Mouse (Mus musculus): ENCODE results near the gene Retreg3. TPM values are rescaled to one million over a fixed set of nuclear protein-coding genes. Genes with fewer than 3 reads are reported as not detected.

The Retreg3 gene
- polyA plus RNA-seq, 1 experiment, result 34.1 TPM

- TF ChIP-seq CTCF (IDR thresholded peaks at IDR 0.05; ENCODE audit: borderline replicate concordance, insufficient read depth, low read length) (no peak), POLR2A (IDR thresholded peaks at IDR 0.05; ENCODE audit: low read depth, low read length) (no peak)
- no peak overlapping the region for H3K27ac ChIP-seq (ENCODE audit: insufficient read depth, low read length)
- no peaks in the 10 kb centered on the region for H3K4me1 ChIP-seq (ENCODE audit: control insufficient read depth, insufficient read depth, low read length)
- H3K4me3 ChIP-seq (ENCODE audit: insufficient read depth, low read length), result no peak overlapping the region
Observed at GRCm38 (mm10) chr11:101050359-101050758, 69.3 kb downstream of the Retreg3 start.

- H3K27ac ChIP-seq (ENCODE audit: insufficient read depth, low read length), result no peak overlapping the region
- H3K4me3 ChIP-seq (ENCODE audit: insufficient read depth, low read length), result no peak overlapping the region
- H3K4me1 ChIP-seq (ENCODE audit: control insufficient read depth, insufficient read depth, low read length), result no peaks in the 10 kb centered on the region
- TF ChIP-seq CTCF (IDR thresholded peaks at IDR 0.05; ENCODE audit: borderline replicate concordance, insufficient read depth, low read length) (no peak), POLR2A (IDR thresholded peaks at IDR 0.05; ENCODE audit: low read depth, low read length) (no peak)
Observed at GRCm38 (mm10) chr11:101047502-101047901, 72.2 kb downstream of the Retreg3 start.

- TF ChIP-seq POLR2A (IDR thresholded peaks at IDR 0.05; ENCODE audit: low read depth, low read length), result no peak
- no peak for TF ChIP-seq CTCF (IDR thresholded peaks at IDR 0.05; ENCODE audit: borderline replicate concordance, insufficient read depth, low read length)
- no peak overlapping the region for H3K4me3 ChIP-seq (ENCODE audit: insufficient read depth, low read length)
- H3K4me1 ChIP-seq (ENCODE audit: control insufficient read depth, insufficient read depth, low read length), result no peaks in the 10 kb centered on the region
- H3K27ac ChIP-seq (ENCODE audit: insufficient read depth, low read length), result no peak overlapping the region
Observed at GRCm38 (mm10) chr11:101046440-101046839, 73.3 kb downstream of the Retreg3 start.

Other genes with a start within 250 kb of the Retreg3 start
- 122 and 158 TPM in 2 replicates for gene Stat3, start 180.4 kb downstream of the Retreg3 start, polyA plus RNA-seq (2011; ENCODE audit: insufficient read length, low read depth, missing spikeins)
- gene Cavin1, start 149.0 kb downstream of the Retreg3 start, polyA plus RNA-seq (2011; ENCODE audit: insufficient read length, low read depth, missing spikeins), result 387 and 486 TPM in 2 replicates
- gene Atp6v0a1, start 110.4 kb downstream of the Retreg3 start, polyA plus RNA-seq (2011; ENCODE audit: insufficient read length, low read depth, missing spikeins), result 43.7 and 50.7 TPM in 2 replicates
- gene Naglu, start 49.9 kb downstream of the Retreg3 start, polyA plus RNA-seq (2011; ENCODE audit: insufficient read length, low read depth, missing spikeins), result 21.8 and 24.9 TPM in 2 replicates
- 1.2 and 5.2 TPM in 2 replicates for gene Hsd17b1, start 41.5 kb downstream of the Retreg3 start, polyA plus RNA-seq (2011; ENCODE audit: insufficient read length, low read depth, missing spikeins)
- 14.9 and 15.0 TPM in 2 replicates for gene Coasy, start 37.3 kb downstream of the Retreg3 start, polyA plus RNA-seq (2011; ENCODE audit: insufficient read length, low read depth, missing spikeins)
- 29.9 and 30.1 TPM in 2 replicates for gene Mlx, start 32.6 kb downstream of the Retreg3 start, polyA plus RNA-seq (2011; ENCODE audit: insufficient read length, low read depth, missing spikeins)
- 10.3 and 12.9 TPM in 2 replicates for gene Psmc3ip, start 24.5 kb downstream of the Retreg3 start, polyA plus RNA-seq (2011; ENCODE audit: insufficient read length, low read depth, missing spikeins)
- gene Tubg1, start within 50 bp of the Retreg3 start, polyA plus RNA-seq (2011; ENCODE audit: insufficient read length, low read depth, missing spikeins), result 34.8 and 36.2 TPM in 2 replicates
- 5.5 and 6.1 TPM in 2 replicates for gene Tubg2, start 36.0 kb upstream of the Retreg3 start, polyA plus RNA-seq (2011; ENCODE audit: insufficient read length, low read depth, missing spikeins)
- gene Cntnap1, start 50.6 kb upstream of the Retreg3 start, polyA plus RNA-seq (2011; ENCODE audit: insufficient read length, low read depth, missing spikeins), result 3.0 TPM in 2 replicates
- gene Plekhh3, start 51.5 kb upstream of the Retreg3 start, polyA plus RNA-seq (2011; ENCODE audit: insufficient read length, low read depth, missing spikeins), result 7.1 and 11.5 TPM in 2 replicates
- not detected in 2 replicates for gene Ccr10, start 55.5 kb upstream of the Retreg3 start, polyA plus RNA-seq (2011; ENCODE audit: insufficient read length, low read depth, missing spikeins)
- 13.9 and 14.4 TPM in 2 replicates for gene Ezh1, start 106.6 kb upstream of the Retreg3 start, polyA plus RNA-seq (2011; ENCODE audit: insufficient read length, low read depth, missing spikeins)
- 2.3 and 2.7 TPM in 2 replicates for gene Ramp2, start 126.1 kb upstream of the Retreg3 start, polyA plus RNA-seq (2011; ENCODE audit: insufficient read length, low read depth, missing spikeins)
- 99.4 and 135 TPM in 2 replicates for gene Vps25, start 133.8 kb upstream of the Retreg3 start, polyA plus RNA-seq (2011; ENCODE audit: insufficient read length, low read depth, missing spikeins)
- gene Wnk4, start 140.7 kb upstream of the Retreg3 start, polyA plus RNA-seq (2011; ENCODE audit: insufficient read length, low read depth, missing spikeins), result 1.8 and 2.0 TPM in 2 replicates
- 0.87 and 1.0 TPM in 2 replicates for gene Cntd1, start 159.1 kb upstream of the Retreg3 start, polyA plus RNA-seq (2011; ENCODE audit: insufficient read length, low read depth, missing spikeins)
- gene Coa3, start 159.2 kb upstream of the Retreg3 start, polyA plus RNA-seq (2011; ENCODE audit: insufficient read length, low read depth, missing spikeins), result 77.1 and 78.8 TPM in 2 replicates
- 77.3 and 86.3 TPM in 2 replicates for gene Becn1, start 182.4 kb upstream of the Retreg3 start, polyA plus RNA-seq (2011; ENCODE audit: insufficient read length, low read depth, missing spikeins)
- 127 and 143 TPM in 2 replicates for gene Psme3, start 196.3 kb upstream of the Retreg3 start, polyA plus RNA-seq (2011; ENCODE audit: insufficient read length, low read depth, missing spikeins)
- 1.3 and 1.7 TPM in 2 replicates for gene Aoc2, start 205.2 kb upstream of the Retreg3 start, polyA plus RNA-seq (2011; ENCODE audit: insufficient read length, low read depth, missing spikeins)
- 2.7 and 4.2 TPM in 2 replicates for gene Aoc3, start 210.7 kb upstream of the Retreg3 start, polyA plus RNA-seq (2011; ENCODE audit: insufficient read length, low read depth, missing spikeins)
- not detected in 2 replicates for gene G6pc, start 247.7 kb upstream of the Retreg3 start, polyA plus RNA-seq (2011; ENCODE audit: insufficient read length, low read depth, missing spikeins)